Mouse (Mus musculus): ENCODE measurements around the gene Fcgr1.
"Not testable (repeated sequence)": the region's sequence is repeated elsewhere in the genome, so short reads cannot be mapped to it uniquely, and the experiment has no call there.

The Fcgr1 gene

DNA sequence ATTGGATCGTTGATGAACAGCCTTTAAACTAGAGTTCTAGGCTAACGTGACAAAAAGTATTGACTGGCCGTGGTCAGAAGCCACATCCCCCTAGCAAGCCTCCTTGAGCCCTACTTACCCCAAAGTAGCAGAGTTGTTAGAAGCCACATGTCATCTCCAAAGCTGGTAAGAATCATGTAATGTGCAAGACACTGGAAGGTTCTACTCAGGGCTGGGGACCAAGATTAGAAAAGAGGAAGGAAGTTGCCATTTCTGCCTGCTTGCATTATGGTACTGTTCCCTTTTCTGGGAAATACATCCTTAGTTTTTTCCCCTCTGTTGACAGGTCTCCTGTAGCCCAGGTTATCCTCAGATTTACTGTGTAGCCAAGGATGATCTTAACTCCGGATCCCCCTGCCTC is at the start of gene Fcgr1:
Gene Fcgr1 (minus strand): TSS at position 183 of the 400 bp plus-strand sequence.
- DNase-seq: no peak

DNA sequence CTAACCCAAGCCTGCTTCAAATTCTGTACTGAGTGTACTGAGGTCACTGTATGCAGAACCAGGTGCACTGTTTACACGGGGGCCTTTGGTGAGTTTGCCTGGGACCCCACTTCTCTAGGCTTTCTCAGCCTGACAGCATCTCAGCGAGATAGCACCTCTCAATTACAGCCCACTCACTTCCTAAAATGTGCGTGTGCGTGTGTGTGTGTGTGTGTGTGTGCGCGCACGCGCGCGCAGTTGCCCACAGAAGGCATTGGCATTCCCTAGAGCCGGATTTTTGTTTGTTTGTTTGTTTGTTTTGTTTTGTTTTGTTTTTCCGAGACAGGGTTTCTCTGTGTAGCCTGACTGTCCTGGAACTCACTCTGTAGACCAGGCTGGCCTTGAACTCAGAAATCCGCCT is 48.9 kb upstream of the Fcgr1 start:
- not testable (repeated sequence) for DNase-seq

DNA sequence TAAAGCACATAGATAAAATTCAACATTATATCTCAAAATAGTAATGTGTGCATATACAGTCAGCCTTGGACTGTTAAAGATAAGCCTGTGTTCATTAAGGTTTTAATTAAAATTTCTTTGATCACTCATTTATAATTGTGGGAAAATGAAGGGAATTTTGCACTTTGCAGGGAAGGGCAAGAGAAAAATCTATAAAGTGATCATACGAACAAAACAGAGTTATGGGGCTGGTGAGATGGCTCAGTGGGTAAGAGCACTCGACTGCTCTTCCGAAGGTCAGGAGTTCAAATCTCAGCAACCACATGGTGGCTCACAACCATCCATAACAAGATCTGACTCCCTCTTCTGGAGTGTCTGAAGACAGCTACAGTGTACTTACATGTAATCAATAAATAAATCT is 48.3 kb upstream of the Fcgr1 start:
- not testable (repeated sequence) for DNase-seq

DNA sequence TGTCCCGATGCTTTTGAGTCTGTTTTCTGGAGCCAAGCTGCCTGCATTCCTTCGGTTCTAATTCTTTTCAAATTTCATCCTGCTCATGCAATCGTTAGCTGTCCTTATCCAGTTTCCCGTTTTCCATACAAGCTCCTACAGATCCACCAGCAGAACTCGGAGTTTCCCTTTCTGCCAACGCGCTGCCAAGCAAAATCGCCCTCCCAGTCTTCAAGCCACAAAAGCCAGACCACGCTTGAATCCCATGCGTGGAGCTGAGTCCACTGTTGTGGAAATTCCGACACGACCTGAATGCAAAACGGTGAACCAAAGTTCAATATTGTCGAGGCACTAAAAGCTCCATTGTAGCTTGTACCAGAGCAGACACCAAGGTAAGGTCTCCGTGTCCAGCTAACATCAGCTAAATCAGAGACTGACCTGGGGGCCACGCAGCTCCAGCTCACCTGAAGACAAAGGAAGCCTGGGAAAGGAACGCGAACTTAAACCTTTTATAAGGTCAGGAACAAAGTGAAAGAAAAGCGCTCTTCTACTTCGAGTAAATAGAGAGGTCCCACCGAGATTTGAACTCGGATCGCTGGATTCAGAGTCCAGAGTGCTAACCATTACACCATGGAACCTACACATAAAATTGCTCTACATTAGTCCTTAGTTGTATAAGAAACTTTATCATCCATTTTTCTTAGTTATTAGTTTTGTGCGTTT is 47.0 kb upstream of the Fcgr1 start:
- DNase-seq: no peak

- DNase-seq: no peak
Measured at GRCm38 (mm10) chr3:96338849-96339480, 45.2 kb upstream of the Fcgr1 start.

DNA sequence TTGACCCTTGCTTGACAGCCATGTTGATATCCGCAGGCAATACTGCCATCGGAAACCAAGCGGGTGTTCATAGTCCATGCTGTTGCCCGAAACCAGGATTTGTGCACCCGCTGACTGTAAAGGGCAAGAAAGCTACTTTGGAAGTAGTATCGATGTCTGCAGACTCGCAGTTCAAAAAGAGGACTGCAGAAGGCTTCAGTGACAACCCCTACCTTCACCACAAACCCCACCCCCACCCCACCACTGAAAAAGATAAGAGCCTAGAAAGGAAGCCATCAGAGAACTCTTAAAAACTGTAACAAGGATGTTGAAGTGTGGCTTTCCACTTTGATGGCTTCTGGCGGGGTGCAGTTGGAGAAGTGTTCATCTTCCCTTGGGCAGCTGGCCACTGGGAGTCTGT is 44.3 kb upstream of the Fcgr1 start:
- no peak for DNase-seq

DNA sequence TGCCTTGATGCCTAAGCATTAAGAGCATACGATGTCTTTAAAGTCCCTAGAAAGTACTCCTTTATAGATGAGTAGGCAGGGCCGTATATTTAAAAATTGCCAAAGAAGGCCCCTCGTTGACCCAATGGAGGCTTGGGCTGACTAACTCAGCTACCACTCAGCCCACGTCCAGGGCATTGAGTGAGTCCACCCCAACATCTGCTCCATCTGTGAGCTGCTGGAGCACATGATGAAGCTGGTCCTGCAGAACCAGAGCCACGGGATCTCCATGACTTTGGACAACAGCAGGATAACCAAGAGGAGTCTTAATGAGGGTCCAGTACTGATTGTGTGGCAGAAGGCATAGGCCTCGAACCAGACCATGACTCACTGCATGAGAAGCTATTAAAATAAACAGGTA is 43.5 kb upstream of the Fcgr1 start:
- DNase-seq: no peak

DNA sequence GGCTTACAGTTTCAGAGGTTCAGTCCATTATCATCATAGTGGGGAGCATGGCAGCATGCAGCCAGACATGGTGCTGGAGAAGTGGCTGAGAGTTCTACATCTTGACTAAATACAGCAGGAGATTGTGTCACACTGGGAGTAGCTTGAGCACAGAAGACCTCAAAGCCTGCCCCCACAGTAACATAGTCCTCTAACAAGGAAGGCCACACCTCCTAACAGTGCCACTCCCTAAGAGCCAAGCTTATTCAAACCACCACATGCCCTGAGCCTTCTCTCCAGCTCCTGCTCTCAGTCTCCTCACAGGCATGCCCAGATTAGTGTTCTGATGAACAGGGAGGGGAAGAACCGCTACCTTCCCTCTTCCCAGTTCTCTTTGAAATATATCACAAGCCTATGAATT is 42.9 kb upstream of the Fcgr1 start:
- no peak for DNase-seq

GRCm38 (mm10) chr3:96335591-96335990 is 41.8 kb upstream of the Fcgr1 start:
- DNase-seq: no peak

- no peak for DNase-seq
Measured at GRCm38 (mm10) chr3:96335163-96335550, 41.4 kb upstream of the Fcgr1 start.

DNA sequence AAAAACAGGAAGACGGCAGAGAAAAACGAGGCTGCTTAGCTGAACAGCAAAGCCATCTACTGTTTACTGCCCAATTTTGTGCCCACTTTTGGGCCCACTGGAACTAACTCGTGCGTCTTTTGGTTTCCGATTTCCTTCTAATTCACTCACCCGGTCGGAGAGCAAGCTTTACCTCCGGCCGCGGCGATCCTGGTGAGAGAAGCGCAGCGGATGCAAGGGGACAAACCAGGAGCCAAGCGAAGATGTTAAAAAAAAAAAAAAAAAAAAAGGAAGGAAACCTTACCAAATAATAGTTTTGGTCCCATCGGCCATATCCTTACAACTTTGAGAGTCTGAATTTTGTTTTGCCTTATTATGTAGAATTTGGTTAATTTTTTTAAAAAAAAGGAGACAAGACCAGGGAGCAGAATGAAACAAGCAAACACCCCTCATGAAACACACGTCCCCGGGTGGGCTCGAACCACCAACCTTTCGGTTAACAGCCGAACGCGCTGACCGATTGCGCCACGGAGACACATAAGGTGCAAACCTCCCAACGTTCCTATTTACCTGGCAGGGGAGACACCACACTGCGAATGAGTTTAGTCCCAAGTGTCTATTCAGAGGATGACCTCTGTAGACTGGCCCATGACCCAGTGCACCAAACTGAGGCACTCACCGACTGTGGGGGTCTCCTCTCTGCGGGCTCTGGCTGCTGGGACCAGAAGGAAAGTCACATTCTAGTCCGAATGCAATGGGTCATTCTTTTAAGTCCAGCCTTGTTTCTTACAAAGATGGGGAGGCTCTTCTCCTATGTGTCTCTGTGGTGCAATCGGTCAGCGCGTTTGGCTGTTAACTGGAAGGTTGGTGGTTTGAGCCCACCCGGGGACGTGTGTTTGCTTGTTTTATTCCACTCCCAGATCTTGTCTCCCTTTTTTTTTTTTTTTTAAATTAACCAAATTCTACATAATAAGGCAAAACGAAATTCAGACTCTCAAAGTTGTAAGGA is 40.7 kb upstream of the Fcgr1 start:
- no peak for DNase-seq

- DNase-seq: no peak
Measured at GRCm38 (mm10) chr3:96333396-96334174, 39.8 kb upstream of the Fcgr1 start.

DNA sequence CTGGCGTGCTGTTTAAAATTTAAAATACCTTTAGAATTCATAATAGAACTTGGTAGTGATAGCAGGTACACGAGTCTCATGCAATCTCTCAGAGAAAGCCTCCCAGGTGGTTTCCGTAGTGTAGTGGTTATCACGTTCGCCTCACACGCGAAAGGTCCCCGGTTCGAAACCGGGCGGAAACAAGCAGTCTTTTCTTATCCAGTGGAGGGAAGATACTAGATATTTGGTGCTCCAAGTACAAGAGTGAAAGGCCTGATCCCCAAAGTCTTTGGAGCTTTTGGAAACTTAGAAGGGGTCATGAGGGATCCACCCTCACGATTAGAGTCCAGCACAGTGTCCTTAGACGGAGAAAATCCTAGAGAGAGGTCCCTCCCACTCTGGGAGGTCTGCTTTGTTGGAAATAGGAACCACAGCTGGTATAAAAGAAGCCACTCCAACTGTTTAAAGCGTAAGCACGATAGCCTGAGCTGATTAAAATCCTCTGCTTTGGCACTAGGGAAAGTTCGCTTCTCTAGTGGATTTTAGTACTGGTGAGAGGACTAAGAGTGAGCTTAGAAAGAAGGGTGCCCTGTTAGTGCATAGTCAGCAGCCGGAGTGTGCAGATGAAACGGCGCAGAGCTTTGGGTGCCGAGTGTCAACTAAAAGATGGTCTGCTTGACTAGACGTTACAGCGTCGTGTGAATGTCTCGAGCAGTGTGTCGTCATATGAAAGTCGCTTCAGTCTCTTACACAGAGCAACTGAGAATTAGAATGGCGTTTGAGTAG is 39.0 kb upstream of the Fcgr1 start:
- no peak for DNase-seq

DNA sequence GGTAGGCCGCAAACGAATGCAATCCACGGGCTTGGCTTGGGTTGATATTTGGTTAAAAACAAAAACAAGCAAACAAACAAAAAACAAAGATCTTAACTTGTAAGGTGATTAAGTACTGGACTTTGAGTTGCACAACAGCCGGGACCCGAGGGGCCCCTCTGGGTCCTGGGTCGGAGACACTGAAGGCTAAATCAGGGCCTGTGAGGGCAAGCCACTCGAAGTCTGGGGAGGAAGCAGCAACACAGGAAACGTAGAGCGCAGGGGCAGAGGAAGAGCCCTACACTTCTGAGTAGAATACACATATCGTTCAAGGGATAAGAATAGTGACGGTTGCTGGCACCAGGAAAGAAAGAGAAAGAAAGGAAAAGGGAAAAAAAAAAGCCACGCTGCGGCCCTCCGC is 38.2 kb upstream of the Fcgr1 start:
- no peak for DNase-seq

- DNase-seq: no peak
Measured at GRCm38 (mm10) chr3:96331438-96331837, 37.7 kb upstream of the Fcgr1 start.

DNA sequence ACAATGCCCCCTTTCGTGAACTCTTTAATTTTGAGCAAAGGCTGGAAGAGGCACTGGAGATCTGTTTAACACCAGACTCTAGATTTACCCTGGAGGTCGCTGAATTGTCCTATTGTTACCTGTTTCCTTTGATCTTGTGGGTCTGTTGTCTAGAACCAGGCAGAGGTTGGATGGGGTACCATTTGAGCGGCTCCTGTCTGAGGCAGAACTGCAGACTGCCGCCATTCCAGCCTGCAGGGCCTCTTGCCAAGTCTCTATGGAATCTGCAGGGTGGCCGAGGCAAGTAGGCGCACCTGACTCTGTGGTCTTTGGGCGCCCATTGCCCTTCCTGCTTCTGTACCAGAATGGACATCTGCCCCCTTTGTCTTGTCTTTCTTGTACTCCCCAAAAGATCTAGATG is 36.8 kb upstream of the Fcgr1 start:
- no peak for DNase-seq

DNA sequence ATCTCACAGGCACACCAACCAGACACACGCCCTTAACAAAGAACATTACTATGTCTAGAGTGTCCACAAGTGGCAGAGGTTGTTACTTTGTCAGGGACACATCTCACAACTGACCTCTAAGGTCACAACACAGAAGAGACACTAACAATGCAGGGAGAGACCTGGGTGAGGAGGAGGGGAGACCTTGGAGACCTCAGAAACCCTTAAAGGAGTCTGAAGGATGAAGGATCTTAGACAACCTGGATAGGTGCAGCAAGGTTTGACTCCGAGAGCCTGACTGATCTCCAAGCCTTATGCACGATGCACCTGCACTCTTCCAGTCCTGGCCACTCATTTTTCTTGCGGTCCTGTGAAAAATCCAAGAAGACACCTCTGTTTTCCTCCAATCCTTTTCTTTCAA is 36.4 kb upstream of the Fcgr1 start:
- no peak for DNase-seq

DNA sequence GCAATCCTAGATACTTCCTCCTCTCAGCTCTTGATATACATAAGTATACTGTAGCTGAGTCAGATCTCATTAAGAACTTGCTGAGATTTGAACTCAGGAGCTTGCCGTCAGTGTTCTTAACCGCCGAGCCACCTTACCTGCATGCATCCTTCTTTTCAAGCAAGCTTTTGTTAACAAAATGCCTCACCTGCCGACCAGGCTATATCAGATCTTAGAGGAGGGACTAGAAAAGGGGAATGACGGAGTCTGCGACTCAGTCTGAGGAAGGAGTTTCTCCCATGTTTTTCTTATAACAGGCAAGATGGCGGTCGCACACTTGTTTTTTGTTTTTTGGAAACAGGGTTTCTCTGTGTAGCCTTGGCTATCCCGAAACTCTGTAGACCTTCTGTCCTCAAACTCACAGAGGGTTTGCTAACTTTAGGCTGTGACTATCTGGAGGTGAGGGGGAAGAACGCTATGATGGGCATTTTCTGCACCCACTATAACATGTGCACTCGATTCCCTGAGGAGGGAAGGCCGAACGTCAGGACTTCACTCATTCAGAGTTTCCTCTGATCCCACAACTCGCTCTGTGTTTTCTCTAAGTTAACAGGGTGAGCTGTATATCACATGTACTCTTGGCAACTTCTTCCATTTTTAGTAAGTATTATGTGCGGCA is 35.1 kb upstream of the Fcgr1 start:
- DNase-seq: no peak

DNA sequence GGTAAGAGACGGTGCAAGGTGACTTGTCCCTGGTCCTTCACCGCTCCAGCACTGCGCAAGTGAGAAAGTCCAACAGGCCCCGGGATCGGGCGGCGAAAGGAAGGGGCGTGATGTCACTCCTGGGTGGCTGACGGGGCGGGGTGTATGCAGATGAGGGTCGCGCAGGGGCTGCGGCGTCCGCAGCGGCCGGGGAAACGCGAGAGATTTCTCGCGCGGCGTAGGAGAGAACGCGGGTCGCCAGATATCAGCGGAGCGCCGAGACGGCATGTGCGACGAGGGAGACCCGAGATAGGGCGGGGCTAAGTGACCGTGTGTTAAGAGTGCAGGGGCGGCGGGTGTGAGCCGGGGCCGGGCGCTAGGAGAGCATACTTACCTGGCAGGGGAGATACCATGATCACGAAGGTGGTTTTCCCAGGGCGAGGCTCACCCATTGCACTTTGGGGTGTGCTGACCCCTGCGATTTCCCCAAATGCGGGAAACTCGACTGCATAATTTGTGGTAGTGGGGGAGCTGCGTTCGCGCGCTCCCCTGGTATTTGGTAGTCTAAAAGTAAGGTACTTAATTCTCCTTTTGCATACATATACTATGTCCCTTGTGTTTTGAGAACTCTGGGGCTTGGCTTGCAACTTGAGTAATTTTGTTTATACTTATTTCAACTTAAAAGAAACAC is 34.4 kb upstream of the Fcgr1 start:
- DNase-seq: not testable (repeated sequence)

DNA sequence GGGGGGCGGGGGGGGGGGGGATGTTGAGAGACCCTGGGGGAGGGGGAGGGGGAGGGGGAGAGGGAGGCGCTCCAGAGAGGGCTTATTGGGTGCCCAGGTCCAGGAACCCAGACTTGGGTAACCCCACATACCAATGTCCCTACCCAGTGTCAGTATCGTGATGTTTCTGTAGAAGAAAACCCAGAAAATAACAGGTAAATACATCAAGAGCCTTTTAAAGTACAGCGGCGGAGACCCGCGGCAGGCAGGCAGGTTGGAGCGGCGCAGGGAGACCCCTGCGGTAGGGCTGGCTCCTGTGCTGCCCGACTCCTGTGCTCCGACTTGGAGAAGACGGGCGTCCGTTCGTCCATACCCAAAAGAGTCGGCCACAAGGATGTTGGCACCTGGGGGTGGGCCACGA is 33.9 kb upstream of the Fcgr1 start:
- no peak for DNase-seq

GRCm38 (mm10) chr3:96327131-96327530 is 33.4 kb upstream of the Fcgr1 start:
- no peak for DNase-seq
